Mouse (Mus musculus): ENCODE data around the gene Kat2a.

- TF ChIP-seq CTCF (IDR thresholded peaks at IDR 0.05 in 2 of 3, conservative IDR thresholded peaks at IDR 0.05 in 1 of 3; ENCODE audit: control insufficient read depth in 1 of 3, insufficient read depth in 1 of 3, low read depth in 2 of 3, low read length in 3 of 3, poor library complexity in 1 of 3, severe bottlenecking in 1 of 3) (no peak), HCFC1 (IDR thresholded peaks at IDR 0.05; ENCODE audit: low read depth, low read length) (no peak), EP300 (IDR thresholded peaks at IDR 0.05; ENCODE audit: low read depth in 1 of 2, low read length in 2 of 2) (no peak), SMC3 (IDR thresholded peaks at IDR 0.05; ENCODE audit: low read depth, low read length) (no peak), ETS1 (IDR thresholded peaks at IDR 0.05; ENCODE audit: low read depth, low read length) (no peak), MAZ (IDR thresholded peaks at IDR 0.05; ENCODE audit: low read depth, low read length) (no peak), TAL1 (IDR thresholded peaks at IDR 0.05; ENCODE audit: low read length) (no peak), CHD1 (IDR thresholded peaks at IDR 0.05; ENCODE audit: low read depth, low read length) (no peak), SIN3A (IDR thresholded peaks at IDR 0.05; ENCODE audit: low read length) (no peak), USF1 (IDR thresholded peaks at IDR 0.05; ENCODE audit: low read depth, low read length) (no peak), MAFK (IDR thresholded peaks at IDR 0.05; ENCODE audit: borderline replicate concordance, low read depth, low read length) (no peak), ZC3H11A (IDR thresholded peaks at IDR 0.05; ENCODE audit: low read depth, low read length) (no peak), USF2 (IDR thresholded peaks at IDR 0.05; ENCODE audit: borderline replicate concordance in 1 of 2, insufficient read depth in 1 of 2, low read depth in 1 of 2, low read length in 2 of 2) (no peak)
Observed at GRCm38 (mm10) chr11:100730477-100731205, 18.4 kb upstream of the Kat2a start.

Measured in MEL (cell line).